Mouse (Mus musculus): ENCODE measurements around the gene Fcf1. TPM values are rescaled to one million over a fixed set of nuclear protein-coding genes. Genes with fewer than 3 reads are reported as not detected.
A peak's percentile ranks its signal among the peaks of the same experiment; 100 is the strongest.

Fcf1 gene
- polyA plus RNA-seq, 1 experiment = 179 TPM

GRCm38 (mm10) chr12:85012185-85012584 is 41.5 kb downstream of the Fcf1 start:
- no peak overlapping the region for H3K9ac ChIP-seq (ENCODE audit: low read depth, poor library complexity, severe bottlenecking)
- no peak overlapping the region for H3K4me3 ChIP-seq (ENCODE audit: low read depth, low read length)
- H3K27me3 ChIP-seq (ENCODE audit: control insufficient read depth, insufficient read depth, low read length, poor library complexity, severe bottlenecking) = no peaks in the 10 kb centered on the region
- H3K4me1 ChIP-seq (ENCODE audit: control insufficient read depth, insufficient read depth, low read length) = no peaks in the 10 kb centered on the region
- TF ChIP-seq POLR2A (IDR thresholded peaks at IDR 0.05; ENCODE audit: insufficient read depth, low read length) (no peak), CTCF (IDR thresholded peaks at IDR 0.05; ENCODE audit: low read depth, low read length) (no peak), EP300 (IDR thresholded peaks at IDR 0.05; ENCODE audit: insufficient read depth, low read depth, low read length) (no peak)
- H3K36me3 ChIP-seq (ENCODE audit: control insufficient read depth, insufficient read depth, low read length, poor library complexity, severe bottlenecking) = peaks cover 29% of the 10 kb centered on the region
- no peaks in the 10 kb centered on the region for H3K9me3 ChIP-seq (replicated peaks; ENCODE audit: control insufficient read depth, insufficient read depth, low read length, poor library complexity, severe bottlenecking)
- no peak overlapping the region for H3K27ac ChIP-seq (ENCODE audit: insufficient read depth, low read length)

GRCm38 (mm10) chr12:85022071-85022470 is 51.4 kb downstream of the Fcf1 start:
- Histone ChIP-seq H3K36me3 (ENCODE audit: control insufficient read depth, insufficient read depth, low read length, poor library complexity, severe bottlenecking) (peaks cover 6% of the 10 kb centered on the region), H3K27me3 (ENCODE audit: control insufficient read depth, insufficient read depth, low read length, poor library complexity, severe bottlenecking) (no peaks in the 10 kb centered on the region), H3K9ac (ENCODE audit: low read depth, poor library complexity, severe bottlenecking) (no peak overlapping the region), H3K9me3 (replicated peaks; ENCODE audit: control insufficient read depth, insufficient read depth, low read length, poor library complexity, severe bottlenecking) (no peaks in the 10 kb centered on the region), H3K4me1 (ENCODE audit: control insufficient read depth, insufficient read depth, low read length) (peaks cover 3% of the 10 kb centered on the region), H3K27ac (ENCODE audit: insufficient read depth, low read length) (no peak overlapping the region), H3K4me3 (ENCODE audit: low read depth, low read length) (no peak overlapping the region)
- TF ChIP-seq EP300 (IDR thresholded peaks at IDR 0.05; ENCODE audit: insufficient read depth, low read depth, low read length) (0 out of 2 replicates have a peak, but pooled peaks have one; percentile 49), CTCF (IDR thresholded peaks at IDR 0.05; ENCODE audit: low read depth, low read length) (no peak)

DNA sequence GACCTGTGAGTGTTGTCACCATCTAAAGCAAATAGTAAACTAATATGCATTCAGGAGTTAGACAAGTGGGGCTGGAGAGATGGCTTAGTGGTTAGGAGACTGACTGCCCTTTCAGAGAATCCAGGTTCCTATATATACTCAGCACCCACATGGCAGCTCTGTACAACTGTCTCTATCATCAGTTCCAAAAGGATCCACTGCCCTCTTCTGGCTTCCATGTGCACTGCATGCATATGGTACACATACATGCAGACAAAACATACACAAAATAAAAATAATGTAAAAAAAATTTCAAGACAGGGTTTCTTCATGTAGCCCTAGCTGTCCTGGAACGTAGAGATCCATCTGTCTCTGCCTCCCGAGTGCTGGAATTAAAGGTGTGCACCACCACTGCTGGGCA is 62.0 kb downstream of the Fcf1 start:
- H3K27ac ChIP-seq (ENCODE audit: insufficient read depth, low read length) = no peak overlapping the region
- H3K36me3 ChIP-seq (ENCODE audit: control insufficient read depth, insufficient read depth, low read length, poor library complexity, severe bottlenecking) = peaks cover 23% of the 10 kb centered on the region
- H3K4me3 ChIP-seq (ENCODE audit: low read depth, low read length) = no peak overlapping the region
- H3K27me3 ChIP-seq (ENCODE audit: control insufficient read depth, insufficient read depth, low read length, poor library complexity, severe bottlenecking) = no peaks in the 10 kb centered on the region
- H3K4me1 ChIP-seq (ENCODE audit: control insufficient read depth, insufficient read depth, low read length) = no peaks in the 10 kb centered on the region
- no peaks in the 10 kb centered on the region for H3K9me3 ChIP-seq (replicated peaks; ENCODE audit: control insufficient read depth, insufficient read depth, low read length, poor library complexity, severe bottlenecking)
- H3K9ac ChIP-seq (ENCODE audit: low read depth, poor library complexity, severe bottlenecking) = no peak overlapping the region
- no peak for TF ChIP-seq CTCF (IDR thresholded peaks at IDR 0.05; ENCODE audit: low read depth, low read length)
- no peak for TF ChIP-seq POLR2A (IDR thresholded peaks at IDR 0.05; ENCODE audit: insufficient read depth, low read length)
- no peak for TF ChIP-seq EP300 (IDR thresholded peaks at IDR 0.05; ENCODE audit: insufficient read depth, low read depth, low read length)

Other genes with a start within 250 kb of the Fcf1 start
- gene Npc2, start 197.7 kb upstream of the Fcf1 start, polyA plus RNA-seq (2011; ENCODE audit: insufficient read depth, insufficient read length, low read depth, missing spikeins) = 156 and 180 TPM in 2 replicates
- 44.4 and 46.1 TPM in 2 replicates for gene Isca2, start 197.6 kb upstream of the Fcf1 start, polyA plus RNA-seq (2011; ENCODE audit: insufficient read depth, insufficient read length, low read depth, missing spikeins)
- gene Ltbp2, start 94.4 kb upstream of the Fcf1 start, polyA plus RNA-seq (2011; ENCODE audit: insufficient read depth, insufficient read length, low read depth, missing spikeins) = 1.9 and 2.7 TPM in 2 replicates
- gene Arel1, start within 50 bp of the Fcf1 start, polyA plus RNA-seq (2011; ENCODE audit: insufficient read depth, insufficient read length, low read depth, missing spikeins) = 30.7 and 32.3 TPM in 2 replicates
- gene Ylpm1, start 25.4 kb downstream of the Fcf1 start, polyA plus RNA-seq (2011; ENCODE audit: insufficient read depth, insufficient read length, low read depth, missing spikeins) = 103 and 105 TPM in 2 replicates
- 0.62 and 0.73 TPM in 2 replicates for gene Prox2, start 139.9 kb downstream of the Fcf1 start, polyA plus RNA-seq (2011; ENCODE audit: insufficient read depth, insufficient read length, low read depth, missing spikeins)
- gene Dlst, start 139.9 kb downstream of the Fcf1 start, polyA plus RNA-seq (2011; ENCODE audit: insufficient read depth, insufficient read length, low read depth, missing spikeins) = 139 and 147 TPM in 2 replicates
- gene Rps6kl1, start 180.4 kb downstream of the Fcf1 start, polyA plus RNA-seq (2011; ENCODE audit: insufficient read depth, insufficient read length, low read depth, missing spikeins) = 3.0 and 3.8 TPM in 2 replicates
- 5.5 and 5.8 TPM in 2 replicates for gene Pgf, start 206.9 kb downstream of the Fcf1 start, polyA plus RNA-seq (2011; ENCODE audit: insufficient read depth, insufficient read length, low read depth, missing spikeins)
- 58.0 and 71.6 TPM in 2 replicates for gene Eif2b2, start 248.6 kb downstream of the Fcf1 start, polyA plus RNA-seq (2011; ENCODE audit: insufficient read depth, insufficient read length, low read depth, missing spikeins)